Mouse (Mus musculus) embryo, embryonic 9.5 days (tissue): ENCODE measurements around the gene Gm45233.

Experiments used
- DNase-seq: peaks from one replicate; pipeline ENCODE4 v3.0.0-alpha.2; 2017; ENCODE audit errors: extremely low spot score

The Gm45233 gene

DNA sequence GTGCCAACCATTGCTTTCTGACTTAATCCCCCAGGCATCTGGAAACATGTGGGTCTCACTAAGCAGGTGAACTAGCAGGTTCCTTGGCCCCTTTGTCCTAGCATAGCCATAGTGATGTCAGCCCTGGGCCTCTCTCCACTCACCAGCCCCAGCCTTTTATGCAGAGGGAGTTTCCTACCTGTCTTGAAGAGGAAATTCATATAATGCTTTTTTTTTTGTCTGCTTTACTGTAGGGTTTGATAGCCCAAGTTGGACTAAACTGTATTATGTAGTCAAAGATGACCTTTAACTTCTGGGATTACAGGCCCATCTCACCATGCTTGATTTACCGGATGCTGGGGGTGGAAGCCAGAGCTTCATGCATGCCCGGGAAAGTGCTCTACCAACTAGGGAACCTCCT lies 5.9 kb downstream of the Gm45233 start:
- DNase-seq: no peak

DNA sequence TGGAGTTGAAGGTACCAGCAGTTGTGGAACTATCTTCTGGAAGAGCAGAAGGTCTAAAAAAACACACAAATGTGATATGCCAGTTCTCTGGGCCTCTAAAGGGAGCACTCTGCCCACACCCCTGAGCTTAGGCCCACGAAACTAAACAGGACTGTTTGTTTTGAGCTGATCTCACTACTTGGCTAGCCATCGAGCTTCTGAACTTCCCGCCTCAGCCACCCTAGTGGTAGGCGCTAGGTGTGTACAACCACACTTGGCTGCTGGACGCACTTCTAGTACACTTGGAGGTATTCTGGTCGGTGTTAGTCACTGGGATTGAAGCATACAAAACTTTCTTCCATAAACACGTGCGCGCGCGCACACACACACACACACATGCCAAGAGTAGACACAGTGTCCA lies 7.8 kb downstream of the Gm45233 start:
- no peak for DNase-seq

DNA sequence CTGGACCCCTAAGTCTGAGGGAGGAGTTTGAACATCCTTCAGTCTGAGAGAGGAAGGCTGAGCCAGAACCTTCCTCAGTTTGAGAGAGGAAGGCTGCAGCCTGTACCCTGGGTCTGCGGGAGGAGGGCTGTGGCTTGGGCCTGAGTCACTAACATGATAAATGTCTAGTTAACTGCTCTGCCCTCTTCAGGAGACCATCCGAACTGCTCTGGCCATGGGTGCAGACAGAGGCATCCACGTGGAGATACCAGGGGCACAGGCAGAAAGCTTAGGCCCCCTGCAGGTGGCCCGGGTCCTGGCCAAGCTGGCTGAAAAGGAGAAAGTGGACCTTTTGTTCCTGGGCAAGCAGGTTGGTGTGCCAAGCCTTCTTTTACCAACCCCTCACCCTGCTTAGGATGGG lies 8.7 kb downstream of the Gm45233 start:
- DNase-seq: no peak

DNA sequence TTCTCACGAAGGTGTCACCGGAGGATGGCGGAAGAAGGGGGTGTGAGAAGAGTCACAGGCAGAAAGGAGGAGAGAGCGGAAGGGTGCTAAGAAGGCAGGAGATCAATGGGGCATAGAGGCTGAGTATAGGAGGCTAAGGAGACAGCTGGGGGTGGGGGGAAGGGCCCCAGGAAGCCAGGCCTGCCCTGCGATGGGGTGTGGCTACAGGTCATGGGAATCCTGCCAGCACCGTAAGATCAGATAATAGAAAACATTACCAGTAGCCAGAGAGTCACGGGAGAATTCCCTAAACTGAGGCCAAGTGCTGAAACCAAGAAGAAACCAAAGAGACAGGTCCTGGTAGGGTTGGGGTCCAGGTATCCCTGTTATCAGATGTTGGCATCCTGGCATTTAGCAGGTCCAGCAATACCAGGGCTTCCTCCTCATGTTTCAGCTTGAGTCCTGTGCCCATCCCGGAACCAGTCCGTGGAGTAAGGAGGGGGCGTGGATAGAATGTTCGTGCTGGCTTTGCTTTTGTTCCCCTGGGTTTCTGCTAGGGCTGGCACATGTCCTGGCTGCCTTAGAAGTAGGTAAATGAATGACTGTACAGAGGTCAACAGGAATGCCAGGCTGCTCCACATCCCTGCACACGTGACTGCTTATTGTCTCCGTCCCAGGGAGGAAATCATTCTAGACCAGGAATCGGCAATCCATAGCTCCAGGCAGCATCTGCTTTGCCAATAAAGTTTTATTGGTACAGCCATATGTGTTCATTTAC lies 9.8 kb downstream of the Gm45233 start:
- DNase-seq: no peak

DNA sequence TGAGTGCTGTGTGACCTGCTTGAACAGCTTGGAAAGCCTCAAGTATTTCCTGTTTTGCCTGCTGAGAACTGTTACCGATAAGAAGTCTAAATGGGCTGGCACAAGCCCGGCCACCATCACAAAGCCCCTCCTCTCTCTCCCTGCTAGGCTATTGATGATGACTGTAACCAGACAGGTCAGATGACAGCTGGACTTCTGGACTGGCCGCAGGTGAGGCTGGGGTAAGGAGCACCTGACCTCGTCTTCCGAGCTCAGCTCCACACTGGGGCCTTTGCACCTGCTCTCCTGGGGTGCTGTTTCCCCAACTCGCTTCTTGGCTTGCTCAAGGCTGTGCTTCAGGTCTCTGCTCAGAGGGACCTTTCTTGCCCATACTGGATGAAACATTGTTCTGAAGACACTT lies 10.4 kb downstream of the Gm45233 start:
- DNase-seq: no peak

DNA sequence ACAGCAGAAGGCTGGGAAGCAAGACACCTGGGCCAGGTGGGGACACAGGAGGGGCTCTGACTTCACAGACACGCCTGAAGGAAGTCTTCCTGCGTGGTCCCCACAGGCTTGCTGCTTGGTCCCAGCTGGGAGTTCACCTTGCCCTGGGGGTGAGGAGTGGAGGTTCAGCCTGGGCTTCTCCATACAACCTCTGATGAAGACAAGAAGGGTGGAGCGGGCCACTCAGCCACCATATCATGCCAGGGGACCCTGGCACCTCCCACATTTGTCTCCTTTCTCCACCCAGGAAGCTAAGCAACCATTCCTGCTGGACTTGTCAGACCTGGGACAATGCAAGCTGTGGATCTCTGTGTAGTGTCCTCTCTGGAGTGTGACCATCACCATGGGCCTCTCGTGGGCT lies 18.9 kb downstream of the Gm45233 start, which contains the start of gene Vsig10l:
Gene Vsig10l (plus strand): TSS at position 301 of the 400 bp plus-strand sequence.
- DNase-seq: no peak

DNA sequence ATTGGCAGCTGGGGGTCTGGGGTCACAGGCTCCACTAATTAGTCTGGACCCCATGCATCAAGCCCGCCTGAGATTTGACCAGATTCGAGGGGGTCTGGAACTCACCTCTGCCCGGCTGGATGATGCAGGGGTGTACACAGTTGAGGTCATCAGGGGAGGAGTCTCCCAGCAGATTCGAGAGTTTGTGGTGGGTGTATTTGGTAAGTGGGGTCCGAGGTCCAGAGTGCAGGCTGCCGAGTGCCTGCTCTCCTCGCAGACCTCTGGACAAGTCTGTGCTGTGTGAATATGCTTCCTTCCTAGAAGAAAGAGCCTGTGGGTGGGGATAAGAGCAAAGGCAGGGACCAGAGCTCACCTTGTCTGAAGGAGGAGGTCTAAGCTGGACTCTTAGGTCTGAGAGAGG lies 20.0 kb downstream of the Gm45233 start:
- no peak for DNase-seq

DNA sequence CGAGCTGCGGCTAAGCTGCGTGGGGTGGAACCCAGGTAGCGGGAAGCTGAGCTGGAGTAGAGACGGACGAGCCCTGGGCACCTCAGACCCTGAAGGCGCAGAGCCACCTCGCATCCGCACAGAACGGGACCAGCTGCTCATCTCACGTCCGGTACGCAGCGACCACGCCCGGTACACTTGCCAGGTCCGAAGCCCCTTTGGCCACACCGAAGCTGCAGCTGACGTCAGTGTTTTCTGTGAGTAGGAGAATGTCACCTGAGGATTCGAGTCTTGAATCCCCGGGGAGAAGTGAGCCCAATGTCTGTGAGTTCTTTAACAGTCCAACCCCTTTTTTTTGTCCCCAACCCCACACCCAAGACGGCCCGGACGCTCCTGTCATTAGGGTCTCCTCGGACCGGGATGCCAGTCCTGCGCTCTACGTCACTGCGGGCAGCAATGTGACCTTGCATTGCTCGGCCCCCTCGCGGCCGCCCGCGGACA lies 21.0 kb downstream of the Gm45233 start:
- no peak for DNase-seq

DNA sequence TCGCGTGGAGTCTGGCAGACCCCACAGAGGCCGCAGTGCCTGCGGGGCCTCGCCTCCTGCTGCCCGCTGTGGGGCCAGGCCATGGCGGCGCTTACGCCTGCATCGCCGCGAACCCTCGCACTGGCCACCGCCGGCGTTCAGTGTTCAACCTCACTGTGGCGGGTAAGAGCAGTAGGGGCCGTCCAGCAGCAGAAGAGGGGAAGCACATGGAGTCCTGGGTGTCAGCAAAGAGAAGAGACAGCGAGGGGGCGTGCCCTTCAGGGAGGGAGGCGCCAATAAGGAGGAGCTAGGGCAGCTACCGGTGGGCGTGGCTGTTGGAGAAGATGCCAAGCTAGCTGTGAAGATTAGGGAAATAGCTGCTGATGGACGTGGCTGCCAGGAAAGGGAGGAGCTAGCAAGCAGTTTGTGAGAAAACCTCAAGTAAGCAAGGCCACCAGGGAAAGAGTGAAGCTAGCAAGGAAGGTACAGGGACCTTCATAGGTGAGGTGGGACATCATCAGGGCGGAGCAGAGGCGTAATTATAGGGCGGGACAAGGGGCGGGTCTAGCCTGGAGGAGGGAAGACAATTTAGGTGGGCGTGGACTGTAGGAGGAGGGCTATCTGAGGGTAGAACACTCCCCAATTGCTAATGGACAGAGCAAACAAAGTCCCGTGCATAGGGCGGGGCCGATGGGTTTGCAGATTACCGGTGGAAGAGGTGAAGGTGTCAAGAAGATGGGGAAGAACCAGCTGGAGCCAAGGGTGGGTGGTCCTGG lies 21.6 kb downstream of the Gm45233 start:
- peak; percentile 86 for DNase-seq

DNA sequence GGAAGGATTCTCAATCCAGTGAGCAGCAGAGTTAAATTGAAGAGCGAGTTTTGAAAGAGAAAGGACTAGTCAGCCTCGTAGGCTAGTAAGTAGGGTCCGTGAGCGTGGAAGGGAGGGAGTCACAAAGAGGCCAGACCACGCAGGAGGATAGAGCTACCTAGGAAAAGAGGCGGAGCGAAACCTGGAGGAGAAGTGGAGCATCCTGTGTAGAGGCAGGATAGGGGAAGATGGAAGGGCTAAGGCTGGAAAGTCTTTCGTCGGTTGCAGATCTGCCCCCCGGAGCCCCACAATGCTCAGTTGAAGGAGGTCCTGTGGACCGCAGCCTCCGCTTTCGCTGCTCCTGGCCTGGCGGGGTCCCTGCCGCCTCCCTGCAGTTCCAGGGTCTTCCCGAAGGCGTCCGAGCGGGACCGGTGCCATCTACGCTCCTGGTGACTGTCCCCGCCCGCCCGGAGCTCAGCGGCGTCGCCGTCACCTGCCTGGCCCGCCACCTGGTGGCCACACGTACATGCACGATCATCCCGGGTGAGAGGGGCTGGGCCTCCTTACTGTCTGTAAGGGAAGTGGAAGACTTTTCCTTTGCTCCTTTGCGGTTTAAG lies 22.3 kb downstream of the Gm45233 start:
- DNase-seq: peak; percentile 78

DNA sequence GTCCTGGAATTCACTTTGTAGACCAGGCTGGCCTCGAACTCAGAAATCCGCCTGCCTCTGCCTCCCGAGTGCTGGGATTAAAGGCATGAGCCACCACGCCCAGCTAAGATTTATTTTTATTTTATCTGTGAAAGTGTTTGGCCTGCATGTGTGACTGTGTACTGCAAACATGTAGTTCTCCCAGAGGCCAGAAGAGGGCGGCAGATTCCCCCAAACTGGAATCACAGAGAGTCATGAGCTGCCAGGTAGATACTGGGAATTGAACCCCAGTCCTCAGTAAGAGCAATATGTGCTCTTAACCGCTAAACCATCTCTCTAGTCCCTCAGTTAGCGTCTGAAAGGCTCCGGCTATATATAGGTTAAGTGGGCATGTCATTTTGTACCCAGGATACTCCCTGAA lies 26.4 kb downstream of the Gm45233 start:
- peak; percentile 56 for DNase-seq

DNA sequence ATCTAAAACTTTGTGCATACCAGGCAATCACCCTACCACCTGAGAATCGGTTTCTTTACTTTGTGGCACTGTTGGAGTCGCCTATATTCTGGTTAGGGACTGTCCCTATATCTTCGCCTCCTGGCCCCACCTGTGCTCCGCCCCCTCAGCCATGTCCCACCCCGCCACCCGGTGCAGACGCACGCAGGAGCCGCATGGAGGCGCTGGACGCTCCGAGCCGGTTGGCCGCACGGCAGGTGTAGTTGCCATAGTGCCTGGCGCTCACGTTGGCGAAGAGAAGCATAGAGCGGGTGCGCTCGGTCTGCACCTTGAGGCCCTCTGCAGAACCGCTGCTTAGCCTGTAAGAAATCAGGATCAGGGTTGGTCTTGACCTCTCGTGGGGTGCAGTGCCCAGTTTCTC lies 31.8 kb downstream of the Gm45233 start:
- no peak for DNase-seq

DNA sequence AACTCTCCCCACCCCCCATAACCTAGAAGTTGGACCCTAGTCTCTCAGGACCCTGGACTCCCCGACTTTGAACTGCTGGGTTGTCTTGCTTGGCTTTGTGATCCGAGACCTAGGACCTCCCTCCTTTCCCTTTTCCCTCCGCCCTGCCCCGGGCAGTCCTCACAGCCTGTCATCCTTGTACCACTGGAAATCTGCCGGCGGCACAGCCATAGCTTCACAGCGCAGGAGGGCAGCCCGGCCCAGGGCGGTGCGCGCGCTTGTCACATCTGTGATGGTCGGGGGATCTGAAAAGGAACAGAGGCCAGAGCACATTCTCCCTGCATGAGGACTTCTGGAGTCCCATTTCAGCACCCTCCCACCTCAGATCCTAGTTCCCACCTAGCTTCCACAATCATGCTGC lies 32.4 kb downstream of the Gm45233 start:
- DNase-seq: peak; percentile 10

DNA sequence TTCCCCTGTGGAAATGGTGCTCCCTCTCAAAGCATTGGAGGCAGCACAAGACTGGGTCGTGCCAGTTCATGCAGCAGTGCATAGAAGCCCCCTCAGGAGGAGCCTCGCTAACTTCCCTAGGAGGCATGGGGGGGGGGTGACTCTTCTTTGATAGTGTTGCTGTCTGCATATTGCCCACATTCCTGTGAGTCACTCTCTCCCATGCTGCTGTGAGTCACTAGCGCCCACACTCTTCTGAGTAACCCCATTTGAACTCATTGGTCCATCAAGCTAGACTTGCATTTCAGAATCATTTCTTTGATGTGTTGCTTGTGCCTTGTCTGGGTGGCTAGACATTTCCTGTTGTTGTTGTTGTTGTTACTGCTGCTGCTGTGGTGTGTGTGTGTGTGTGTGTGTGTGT lies 37.3 kb downstream of the Gm45233 start:
- DNase-seq: no peak

DNA sequence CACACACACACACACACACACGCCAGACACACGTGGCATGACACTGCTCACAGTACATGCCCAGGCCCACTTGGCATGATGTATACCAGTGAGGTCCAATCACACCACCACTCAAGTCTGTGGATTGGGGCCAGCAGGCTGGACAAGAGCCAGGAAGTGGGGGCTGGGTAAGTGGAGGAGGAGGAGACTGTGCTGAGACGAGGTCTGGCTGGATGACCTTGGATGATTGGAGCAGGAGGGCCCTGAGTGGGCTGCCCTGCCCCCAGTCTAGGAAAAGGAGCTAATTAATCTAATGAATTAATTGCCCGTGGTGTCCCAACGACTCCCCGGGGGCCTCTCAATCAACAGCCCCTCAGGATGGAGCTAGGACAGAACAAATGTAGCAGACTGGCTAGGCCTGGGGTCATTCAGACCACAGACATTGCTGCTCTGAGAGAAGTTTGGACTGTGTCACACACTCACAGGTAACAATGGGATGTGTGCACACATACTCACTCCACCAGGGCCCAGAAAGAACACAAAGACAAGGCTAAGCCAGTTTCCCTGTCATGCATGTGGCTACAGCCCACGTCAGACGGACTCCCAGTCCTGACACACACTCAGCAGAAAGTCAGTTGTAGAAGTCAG lies 38.3 kb downstream of the Gm45233 start:
- DNase-seq: no peak

DNA sequence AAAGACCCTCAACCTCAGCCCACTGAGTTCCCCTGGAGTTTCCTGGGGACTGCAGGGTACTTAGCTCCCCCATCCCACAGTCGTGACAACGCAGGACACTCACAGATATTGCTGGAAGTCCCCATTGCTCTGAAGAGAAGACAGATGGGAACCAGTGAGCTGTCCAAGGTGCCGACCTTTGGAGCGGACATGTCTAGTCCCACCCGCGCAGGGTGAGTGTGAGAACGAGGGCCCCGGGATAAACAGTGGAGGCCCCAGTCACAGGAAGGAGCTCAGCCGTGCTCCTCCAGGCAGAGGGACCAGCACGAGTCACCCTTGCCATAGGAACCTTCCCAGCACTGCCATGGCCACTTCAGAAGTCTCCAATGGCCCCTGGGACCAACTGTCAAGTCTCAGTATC lies 39.3 kb downstream of the Gm45233 start:
- DNase-seq: no peak

DNA sequence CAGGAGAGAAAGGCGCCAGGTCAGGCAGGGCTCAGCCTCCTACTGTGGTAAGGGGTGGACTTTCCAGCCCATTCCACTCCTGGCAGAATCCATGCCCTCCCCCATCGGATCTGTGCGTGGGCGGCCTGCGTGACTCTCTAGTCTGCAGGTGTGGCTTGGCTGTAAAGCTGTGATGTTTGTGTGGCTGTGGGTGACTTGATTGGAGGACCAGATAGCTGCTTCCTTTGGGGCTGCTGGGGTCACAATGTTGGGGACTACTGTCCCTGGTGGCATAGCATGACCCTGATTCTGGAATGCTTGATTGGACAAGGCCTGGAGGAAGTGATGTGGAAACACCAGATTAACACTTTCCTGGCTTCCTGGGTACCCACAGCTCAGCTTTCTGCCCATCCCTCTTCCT lies 44.7 kb downstream of the Gm45233 start:
- DNase-seq: no peak

DNA sequence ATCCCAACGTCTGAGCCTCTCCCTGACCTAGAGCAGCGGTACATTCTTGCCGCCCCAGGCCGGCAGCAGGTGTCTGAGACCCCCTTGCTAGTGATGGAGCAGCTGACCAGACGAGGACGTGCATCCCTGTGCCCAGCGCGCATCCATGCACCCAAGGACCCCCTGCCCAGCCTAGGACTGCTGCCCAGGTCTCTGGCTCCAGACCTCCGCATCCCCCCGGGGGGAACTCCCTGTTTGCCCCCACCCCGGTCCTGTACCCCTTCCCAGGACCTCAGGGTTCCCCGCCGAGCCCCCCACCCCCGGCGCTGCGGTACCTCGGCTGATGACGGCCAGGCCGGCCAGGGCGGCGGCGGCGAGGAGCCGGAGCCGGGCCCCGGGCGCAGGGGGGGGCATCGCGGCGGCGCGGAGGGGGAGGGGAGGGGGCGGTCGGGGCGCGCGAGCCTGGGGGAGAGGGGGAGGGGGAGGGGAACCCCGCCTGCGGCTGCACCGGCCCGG lies 45.8 kb downstream of the Gm45233 start, which contains the start of gene Iglon5:
Gene Iglon5 (minus strand): TSS at position 445 of the 495 bp plus-strand sequence.
- peak; percentile 30 for DNase-seq

DNA sequence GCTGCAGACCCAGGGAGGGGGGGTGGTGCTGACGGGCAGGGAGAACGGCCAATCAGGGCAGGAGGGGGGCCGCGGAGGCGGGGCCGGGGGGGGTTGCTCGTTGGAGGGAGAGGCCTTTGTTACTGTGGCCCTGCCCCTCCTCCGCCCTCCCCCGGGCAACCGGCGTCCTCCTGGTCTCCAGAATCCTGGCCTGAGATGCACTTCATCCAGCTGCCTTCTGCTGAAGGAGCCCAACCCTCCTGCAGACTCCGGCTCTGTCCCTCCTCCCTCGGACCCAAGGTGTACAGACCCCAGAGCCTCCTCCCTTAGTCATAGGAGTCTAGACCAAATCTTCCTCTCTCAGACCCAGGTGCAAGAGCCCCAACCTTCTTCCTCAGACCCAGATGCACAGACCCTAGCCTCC lies 46.3 kb downstream of the Gm45233 start:
- DNase-seq: peak; percentile 81

DNA sequence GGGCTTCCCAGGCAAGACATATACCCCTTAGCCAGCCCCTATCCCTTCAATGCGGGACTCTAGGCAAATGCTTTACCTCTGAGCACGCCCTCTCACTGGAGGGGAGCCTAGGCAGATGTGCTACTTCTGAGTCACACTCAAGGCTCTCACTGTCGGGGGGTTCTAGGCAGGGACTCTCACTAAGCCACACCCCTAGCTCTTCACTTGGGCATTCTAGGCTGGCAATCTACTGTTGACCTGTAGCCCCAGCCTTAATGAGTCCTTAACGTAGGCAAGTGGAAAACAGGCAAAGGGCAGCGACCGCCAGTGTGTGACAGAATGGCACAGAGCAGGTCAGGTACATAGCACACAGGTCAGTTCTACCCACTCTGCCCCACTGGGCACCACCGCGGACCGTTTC lies 46.9 kb downstream of the Gm45233 start:
- no peak for DNase-seq

DNA sequence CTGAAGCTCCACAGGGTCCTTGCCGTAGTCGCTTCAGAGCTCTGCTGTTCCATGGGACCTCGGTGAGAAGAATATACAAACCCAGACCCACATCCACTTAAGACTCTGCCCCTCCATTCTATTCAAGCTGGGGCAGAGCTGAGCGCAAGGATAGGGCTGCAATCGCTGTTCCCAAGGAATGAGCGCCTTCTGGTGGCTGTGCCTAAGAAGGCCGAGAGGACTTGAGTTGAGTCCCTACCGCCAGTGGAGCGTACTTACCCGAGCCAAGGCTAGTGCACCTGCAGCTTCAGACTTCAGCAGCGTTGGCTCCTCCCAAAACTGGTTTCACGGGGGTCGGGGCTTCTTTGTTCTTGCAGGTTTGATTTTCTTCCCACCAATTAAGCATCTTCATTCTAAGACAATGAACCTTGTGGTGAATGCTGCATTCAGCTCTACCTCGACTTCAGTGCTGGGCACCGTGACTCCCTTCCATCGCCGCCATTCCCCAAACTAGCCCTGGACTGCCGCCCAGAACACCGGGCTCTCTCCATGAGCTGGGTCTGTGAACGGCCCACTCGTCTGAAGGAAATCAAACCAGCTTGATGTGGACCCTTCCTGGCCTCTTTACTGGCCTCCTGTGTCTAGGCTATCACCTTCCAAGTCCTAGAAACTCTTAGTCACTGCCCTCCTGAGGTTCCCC lies 51.6 kb downstream of the Gm45233 start:
- peak; percentile 31 for DNase-seq
